Mouse (Mus musculus) limb, embryonic 15.5 days (tissue): ENCODE measurements at regions not wholly inside any gene's neighbourhood (a gene's known extent, or its start where the extent isn't known, plus 50 kb on each side); places are given as distances from the start of the nearest gene placed in this dataset.
"Not testable (repeated sequence)": the region's sequence is repeated elsewhere in the genome, so short reads cannot be mapped to it uniquely, and the experiment has no call there.

Experiments
- ATAC-seq: fragments of 200-750 bp; cut with Nextera tagmentation; 2 replicates; pipeline ENCODE4 v1.8.0; 2017; ENCODE audit warnings: low read depth, moderate TSS enrichment; ENCODE audit not compliant: insufficient number of reproducible peaks, low FRiP score, low TSS enrichment
- H3K27ac ChIP-seq: fragments of 300-500 bp; sonication (generic); 2 replicates; pipeline ENCODE4 v1.5.1; 2015; ENCODE audit warnings: moderate library complexity, mild to moderate bottlenecking, inconsistent platforms
- H3K27me3 ChIP-seq: fragments of 300-500 bp; sonication (generic); 2 replicates; pipeline ENCODE4 v1.6.1; 2015; ENCODE audit warnings: inconsistent platforms
- H3K36me3 ChIP-seq: fragments of 300-500 bp; sonication (generic); 2 replicates; pipeline ENCODE4 v1.6.1; 2015; ENCODE audit warnings: inconsistent platforms
- H3K4me1 ChIP-seq: fragments of 300-500 bp; sonication (generic); 2 replicates; pipeline ENCODE4 v1.6.1; 2015; ENCODE audit warnings: inconsistent platforms
- H3K4me2 ChIP-seq: fragments of 300-500 bp; sonication (generic); 2 replicates; pipeline ENCODE4 v1.6.1; 2015; ENCODE audit warnings: mild to moderate bottlenecking, inconsistent platforms
- H3K4me3 ChIP-seq: fragments of 300-500 bp; sonication (generic); 2 replicates; pipeline ENCODE4 v1.5.1; 2015; ENCODE audit warnings: mild to moderate bottlenecking, inconsistent platforms
- H3K9ac ChIP-seq: fragments of 300-500 bp; sonication (generic); 2 replicates; pipeline ENCODE4 v1.6.1; 2015; ENCODE audit warnings: inconsistent platforms
- H3K9me3 ChIP-seq: fragments of 300-500 bp; sonication (generic); 2 replicates; pipeline ENCODE4 v1.6.1; 2016; ENCODE audit warnings: inconsistent platforms
- WGBS: fragments of 180-500 bp; shearing (Covaris S2); methylation state at CpG from one replicate; pipeline ENCODE4 v1.1.7; 2015; 5-methylcytosine and 5-hydroxymethylcytosine counted together

DNA sequence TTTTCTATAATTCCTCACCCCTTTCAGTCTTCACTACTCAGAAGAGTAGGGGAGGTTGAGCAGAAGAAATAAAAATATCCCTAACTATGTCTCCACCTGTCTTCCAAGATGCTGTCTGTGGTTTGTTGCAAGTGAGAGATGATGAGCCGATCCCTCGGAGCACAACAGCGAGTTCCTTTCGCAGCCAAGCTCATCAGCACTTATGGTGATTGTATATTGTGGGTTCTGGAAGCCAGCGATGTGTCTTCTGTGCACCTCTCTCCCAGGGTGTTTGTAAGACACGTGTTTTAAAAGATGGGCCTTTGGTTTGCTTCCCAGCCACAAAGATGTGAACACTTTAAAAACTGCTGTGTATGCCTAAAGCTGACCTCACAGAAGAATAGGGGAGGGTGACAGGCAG lies 309.0 kb downstream of the Abcc12 start:
- no peak overlapping the region for H3K4me2 ChIP-seq
- H3K4me1 ChIP-seq, result peaks cover 6% of the 10 kb centered on the region
- no peak overlapping the region for H3K4me3 ChIP-seq
- no peak overlapping the region for H3K9ac ChIP-seq
- no peak for ATAC-seq
- no peaks in the 10 kb centered on the region for H3K9me3 ChIP-seq
- no peaks in the 10 kb centered on the region for H3K36me3 ChIP-seq
- no peak overlapping the region for H3K27ac ChIP-seq
- no peaks in the 10 kb centered on the region for H3K27me3 ChIP-seq
- WGBS, result 87% methylated on average over 6 of the region's 6 CpGs

DNA sequence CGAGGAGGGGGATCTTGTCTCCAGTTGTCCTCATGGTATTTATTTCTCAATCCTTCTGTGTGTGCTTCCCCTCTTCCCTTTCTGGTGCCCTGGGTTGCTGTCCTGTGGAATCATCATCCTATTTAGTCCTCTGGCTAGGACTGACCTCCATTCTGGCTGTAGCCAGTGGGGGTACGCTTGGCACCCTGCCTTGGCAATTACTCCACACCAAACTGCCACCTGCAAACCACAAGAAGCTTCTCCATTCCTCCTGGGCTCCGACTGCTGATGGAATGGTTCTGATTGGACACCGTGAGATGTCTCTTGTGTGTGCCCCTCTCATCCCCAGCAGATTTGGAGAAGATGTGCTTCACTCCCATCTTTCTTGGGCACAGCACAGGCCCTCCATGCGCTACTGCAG lies 322.5 kb downstream of the Abcc12 start:
- ATAC-seq, result no peak
- no peaks in the 10 kb centered on the region for H3K36me3 ChIP-seq
- no peak overlapping the region for H3K27ac ChIP-seq
- H3K9ac ChIP-seq, result no peak overlapping the region
- H3K4me3 ChIP-seq, result no peak overlapping the region
- H3K4me1 ChIP-seq, result no peaks in the 10 kb centered on the region
- no peaks in the 10 kb centered on the region for H3K27me3 ChIP-seq
- 88% methylated on average over 5 of the region's 5 CpGs for WGBS
- no peaks in the 10 kb centered on the region for H3K9me3 ChIP-seq
- H3K4me2 ChIP-seq, result no peak overlapping the region

DNA sequence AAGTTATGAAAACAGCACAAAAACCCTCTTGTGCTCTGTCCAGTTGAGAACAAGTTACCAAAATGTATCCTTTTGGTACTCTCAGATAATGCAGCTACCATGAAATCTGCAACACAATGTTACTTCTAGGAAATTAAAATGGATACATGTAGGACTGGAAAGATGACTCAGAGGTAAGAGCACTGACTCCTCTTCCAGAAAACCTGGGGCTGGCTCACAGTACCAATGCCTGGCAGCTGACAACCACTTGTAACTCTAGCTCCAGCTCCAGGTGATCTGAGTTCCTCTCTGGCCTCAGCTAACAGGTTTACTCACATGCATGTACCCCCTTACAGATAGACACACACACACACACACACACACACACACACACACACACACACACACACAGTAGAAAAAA lies 325.1 kb downstream of the Abcc12 start:
- no peaks in the 10 kb centered on the region for H3K4me1 ChIP-seq

DNA sequence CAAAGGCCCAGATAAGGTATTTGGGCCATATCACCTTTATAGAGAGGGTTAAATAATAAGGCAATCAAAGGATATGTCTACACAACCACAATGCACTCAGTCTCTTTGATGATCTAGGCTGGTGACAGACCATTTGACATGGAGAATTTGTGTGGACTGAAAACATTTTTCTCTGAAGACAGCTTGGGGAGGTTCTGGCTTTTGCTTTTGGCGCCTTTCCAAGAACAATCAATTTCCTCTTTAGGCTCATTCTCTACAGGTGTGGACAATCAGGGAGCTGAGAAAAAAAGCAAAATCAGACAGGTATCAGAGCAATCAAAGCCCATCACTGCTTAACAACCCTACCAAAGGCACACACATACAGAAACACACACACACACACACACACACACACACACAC lies 325.8 kb downstream of the Abcc12 start:
- Histone ChIP-seq H3K9me3 (no peaks in the 10 kb centered on the region), H3K9ac (no peak overlapping the region), H3K27me3 (no peaks in the 10 kb centered on the region), H3K27ac (no peak overlapping the region), H3K4me3 (no peak overlapping the region), H3K4me2 (no peak overlapping the region), H3K36me3 (no peaks in the 10 kb centered on the region), H3K4me1 (no peaks in the 10 kb centered on the region)
- 38% methylated on average over 1 of the region's 1 CpGs for WGBS
- no peak for ATAC-seq

More for the DNA sequence above, 325.1 kb downstream of the Abcc12 start:
- no peaks in the 10 kb centered on the region for H3K36me3 ChIP-seq
- H3K27me3 ChIP-seq, result no peaks in the 10 kb centered on the region
- no peak for ATAC-seq
- H3K4me3 ChIP-seq, result no peak overlapping the region
- no peaks in the 10 kb centered on the region for H3K9me3 ChIP-seq
- no peak overlapping the region for H3K9ac ChIP-seq
- H3K4me2 ChIP-seq, result no peak overlapping the region
- no peak overlapping the region for H3K27ac ChIP-seq

DNA sequence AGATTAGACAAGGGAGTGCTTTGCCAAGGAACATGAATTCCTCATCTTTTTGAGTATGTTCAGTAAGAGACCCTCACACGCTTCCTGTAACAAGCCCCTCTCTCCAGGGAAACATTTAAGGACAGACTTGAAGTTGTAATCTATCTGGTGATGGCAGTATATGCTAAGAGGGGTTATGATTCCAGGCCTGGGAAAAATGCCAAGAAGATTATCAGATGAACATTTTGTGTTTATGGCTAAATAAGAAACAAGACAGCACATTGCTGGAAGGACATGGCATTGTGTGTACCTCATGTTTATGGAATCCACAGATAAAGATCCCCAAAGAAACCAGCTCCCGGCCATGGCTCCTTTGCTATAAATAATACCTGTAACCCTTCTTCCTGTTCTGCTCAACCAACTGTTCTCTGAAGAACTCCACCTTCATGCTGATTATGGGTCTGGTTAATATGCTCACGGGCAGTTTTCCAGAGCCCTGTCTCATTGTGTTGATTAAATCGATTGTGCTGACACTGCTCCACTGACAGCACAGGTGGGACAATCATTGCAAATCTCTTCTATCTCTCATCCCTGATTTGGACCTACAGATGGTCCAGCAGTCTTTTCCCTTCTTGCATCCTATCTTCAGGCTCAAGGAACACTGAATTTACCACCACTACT lies 327.7 kb downstream of the Abcc12 start:
- Histone ChIP-seq H3K4me3 (no peak overlapping the region), H3K4me1 (no peaks in the 10 kb centered on the region), H3K9me3 (no peaks in the 10 kb centered on the region), H3K27ac (no peak overlapping the region), H3K36me3 (no peaks in the 10 kb centered on the region), H3K4me2 (no peak overlapping the region), H3K9ac (no peak overlapping the region), H3K27me3 (no peaks in the 10 kb centered on the region)
- 53% methylated on average over 4 of the region's 4 CpGs for WGBS
- no peak for ATAC-seq

DNA sequence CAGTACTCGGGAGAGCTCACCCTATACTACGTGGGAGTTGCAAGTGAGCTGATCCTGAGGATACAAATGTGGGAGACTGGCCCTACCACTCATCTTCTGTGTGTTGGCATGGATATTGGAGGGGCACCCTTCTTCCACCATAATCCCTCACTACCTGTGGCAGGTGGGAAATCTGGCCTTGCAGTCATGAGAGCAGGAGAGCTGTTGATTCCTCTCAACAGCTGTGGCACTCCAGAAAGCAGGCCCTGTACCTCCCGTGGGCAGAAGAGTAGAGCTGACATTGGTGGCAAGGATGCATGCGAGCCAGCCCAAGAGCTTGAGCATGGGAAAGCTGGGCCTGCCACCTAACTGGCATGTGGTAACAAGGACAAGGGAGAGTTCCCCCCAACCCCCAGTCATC lies 345.8 kb downstream of the Abcc12 start:
- Histone ChIP-seq H3K9ac (no peak overlapping the region), H3K4me3 (no peak overlapping the region), H3K4me2 (no peak overlapping the region), H3K4me1 (no peaks in the 10 kb centered on the region), H3K36me3 (no peaks in the 10 kb centered on the region), H3K9me3 (no peaks in the 10 kb centered on the region), H3K27me3 (no peaks in the 10 kb centered on the region), H3K27ac (no peak overlapping the region)
- ATAC-seq, result no peak
- 78% methylated on average over 4 of the region's 4 CpGs for WGBS

DNA sequence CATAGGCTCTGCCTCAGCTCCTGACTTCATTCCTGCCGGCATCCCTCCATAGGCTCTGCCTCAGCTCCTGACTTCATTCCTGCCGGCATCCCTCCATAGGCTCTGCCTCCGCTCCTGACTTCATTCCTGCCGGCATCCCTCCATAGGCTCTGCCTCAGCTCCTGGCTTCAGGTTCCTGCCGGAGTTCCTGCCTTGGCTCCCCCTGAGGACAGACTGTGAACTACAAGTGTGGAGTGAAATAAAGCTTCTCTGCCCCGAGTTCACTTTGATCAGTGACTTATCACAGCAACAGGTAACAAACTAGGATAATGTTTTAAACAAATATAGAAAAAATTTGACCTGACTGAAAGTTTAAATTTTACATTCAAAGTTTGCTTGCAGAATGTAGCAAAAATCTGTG lies 348.5 kb downstream of the Abcc12 start:
- not testable (repeated sequence) for ATAC-seq, H3K27ac ChIP-seq, H3K4me1 ChIP-seq, H3K36me3 ChIP-seq, H3K4me2 ChIP-seq, H3K4me3 ChIP-seq, H3K27me3 ChIP-seq, H3K9ac ChIP-seq, H3K9me3 ChIP-seq
- WGBS, result 78% methylated on average over 6 of the region's 6 CpGs

DNA sequence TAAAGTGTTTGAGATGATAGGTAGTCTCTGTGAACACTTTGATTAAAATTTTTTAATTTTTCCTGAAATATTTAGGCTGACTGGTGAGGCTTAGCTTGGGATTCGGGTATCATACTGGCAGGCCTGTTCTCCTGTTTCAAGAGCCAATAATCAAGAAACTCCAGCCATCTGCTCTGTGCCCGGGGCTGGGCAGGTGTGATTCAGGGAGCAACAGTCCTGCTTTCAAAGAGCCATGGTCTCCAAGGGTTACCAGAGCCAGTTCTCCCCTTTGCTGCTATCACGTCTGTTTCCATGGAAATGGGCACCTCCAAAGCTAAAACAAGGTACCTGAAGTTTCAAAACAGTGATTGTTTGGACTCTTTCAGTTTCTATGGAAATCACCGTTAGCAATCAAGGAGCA lies 355.6 kb downstream of the Abcc12 start:
- Histone ChIP-seq H3K36me3 (no peaks in the 10 kb centered on the region), H3K27me3 (no peaks in the 10 kb centered on the region), H3K4me3 (no peak overlapping the region), H3K4me1 (no peaks in the 10 kb centered on the region), H3K9ac (no peak overlapping the region), H3K4me2 (no peak overlapping the region), H3K27ac (no peak overlapping the region), H3K9me3 (no peaks in the 10 kb centered on the region)
- WGBS, result 48% methylated on average over 4 of the region's 4 CpGs
- no peak for ATAC-seq

DNA sequence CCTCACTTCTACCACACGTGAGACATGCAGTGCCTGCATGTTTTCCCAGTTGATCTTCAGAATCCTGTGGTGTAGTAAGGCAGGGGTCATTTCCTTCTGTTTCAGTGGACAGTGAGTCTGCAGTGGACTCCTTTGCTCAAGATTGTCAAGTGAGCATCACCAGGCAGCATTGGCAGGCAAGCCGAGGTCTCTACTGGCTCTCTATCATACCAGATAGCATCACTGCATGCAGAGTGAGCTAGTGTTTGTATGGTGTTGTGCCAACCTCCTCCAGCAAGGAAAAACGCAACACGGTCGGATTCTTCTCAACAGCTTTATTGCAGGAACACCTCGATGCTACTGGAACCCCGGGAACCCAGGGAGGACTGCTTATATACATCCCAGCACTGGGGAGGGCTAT lies 357.8 kb downstream of the Abcc12 start:
- Histone ChIP-seq H3K4me3 (no peak overlapping the region), H3K9me3 (no peaks in the 10 kb centered on the region), H3K36me3 (no peaks in the 10 kb centered on the region), H3K4me2 (no peak overlapping the region), H3K27ac (no peak overlapping the region), H3K27me3 (no peaks in the 10 kb centered on the region), H3K4me1 (no peaks in the 10 kb centered on the region), H3K9ac (no peak overlapping the region)
- WGBS, result 89% methylated on average over 7 of the region's 7 CpGs
- no peak for ATAC-seq

DNA sequence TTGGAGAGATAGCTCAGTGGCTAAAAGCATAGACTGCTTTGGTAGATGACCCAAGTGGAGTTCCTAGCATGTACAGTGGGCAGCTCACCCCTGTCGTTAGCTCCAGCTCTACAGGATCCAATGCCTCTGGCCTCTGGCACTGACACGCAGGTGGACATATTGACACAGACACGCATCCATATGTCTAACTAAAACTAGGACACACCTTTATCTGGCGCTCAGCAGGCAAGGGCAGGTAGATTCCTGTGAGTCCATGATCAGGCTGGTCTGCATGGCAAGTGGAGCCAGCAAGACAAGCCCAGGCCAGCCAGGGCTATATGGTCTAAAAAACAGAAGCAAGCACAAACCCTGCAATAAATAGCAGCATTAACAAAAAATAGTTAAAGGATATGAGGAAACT lies 358.3 kb downstream of the Abcc12 start:
- no peak overlapping the region for H3K27ac ChIP-seq
- no peaks in the 10 kb centered on the region for H3K9me3 ChIP-seq
- no peaks in the 10 kb centered on the region for H3K4me1 ChIP-seq
- H3K36me3 ChIP-seq, result no peaks in the 10 kb centered on the region
- no peaks in the 10 kb centered on the region for H3K27me3 ChIP-seq
- no peak overlapping the region for H3K9ac ChIP-seq
- WGBS, result 81% methylated on average over 4 of the region's 4 CpGs
- no peak overlapping the region for H3K4me2 ChIP-seq
- no peak overlapping the region for H3K4me3 ChIP-seq
- no peak for ATAC-seq

DNA sequence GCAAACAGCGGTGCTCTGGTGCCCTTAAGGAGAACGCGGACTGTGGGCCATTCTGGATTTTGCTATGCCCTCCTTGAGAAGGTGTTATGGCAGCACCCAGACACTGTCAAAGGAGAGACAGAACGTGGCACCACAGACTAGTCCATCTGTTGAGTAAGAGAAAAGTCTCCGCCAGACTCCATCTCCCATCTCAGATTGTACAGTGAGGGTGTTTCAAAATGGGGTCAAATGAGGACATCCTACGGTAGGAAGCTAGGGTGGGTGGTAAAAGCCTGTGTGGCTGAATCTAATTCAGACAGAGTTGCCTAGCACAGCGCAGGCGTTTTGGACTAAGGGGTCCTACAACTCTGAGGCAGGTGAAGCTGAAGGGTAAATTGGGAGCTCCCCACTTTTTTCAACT lies 366.1 kb downstream of the Abcc12 start:
- Histone ChIP-seq H3K9me3 (no peaks in the 10 kb centered on the region), H3K9ac (no peak overlapping the region), H3K27me3 (no peaks in the 10 kb centered on the region), H3K36me3 (no peaks in the 10 kb centered on the region), H3K4me1 (no peaks in the 10 kb centered on the region), H3K4me3 (no peak overlapping the region), H3K4me2 (no peak overlapping the region), H3K27ac (no peak overlapping the region)
- 92% methylated on average over 8 of the region's 8 CpGs for WGBS
- no peak for ATAC-seq

DNA sequence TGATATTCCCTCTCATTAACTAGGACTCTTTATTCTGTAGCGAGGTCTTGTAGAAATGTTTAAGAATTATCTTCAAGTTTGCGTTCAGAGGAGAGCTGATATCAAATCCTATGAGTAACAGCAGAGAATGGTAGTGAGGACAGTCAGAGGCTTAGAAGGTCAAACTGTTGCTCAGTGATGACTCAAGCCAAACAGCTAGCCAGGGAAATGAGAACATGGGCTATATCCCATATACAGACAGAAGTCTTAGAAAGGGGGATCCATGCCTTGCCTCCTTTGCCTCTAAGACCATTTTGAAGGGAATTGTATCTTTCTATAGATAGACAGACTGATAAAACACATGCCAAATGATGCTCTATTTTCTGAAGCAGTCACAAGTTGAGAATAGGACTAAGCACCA lies 368.0 kb downstream of the Abcc12 start:
- ATAC-seq, result no peak
- WGBS, result 93% methylated on average over 2 of the region's 2 CpGs
- Histone ChIP-seq H3K4me1 (no peaks in the 10 kb centered on the region), H3K9ac (no peak overlapping the region), H3K9me3 (no peaks in the 10 kb centered on the region), H3K27ac (no peak overlapping the region), H3K36me3 (no peaks in the 10 kb centered on the region), H3K27me3 (no peaks in the 10 kb centered on the region), H3K4me3 (no peak overlapping the region), H3K4me2 (no peak overlapping the region)

DNA sequence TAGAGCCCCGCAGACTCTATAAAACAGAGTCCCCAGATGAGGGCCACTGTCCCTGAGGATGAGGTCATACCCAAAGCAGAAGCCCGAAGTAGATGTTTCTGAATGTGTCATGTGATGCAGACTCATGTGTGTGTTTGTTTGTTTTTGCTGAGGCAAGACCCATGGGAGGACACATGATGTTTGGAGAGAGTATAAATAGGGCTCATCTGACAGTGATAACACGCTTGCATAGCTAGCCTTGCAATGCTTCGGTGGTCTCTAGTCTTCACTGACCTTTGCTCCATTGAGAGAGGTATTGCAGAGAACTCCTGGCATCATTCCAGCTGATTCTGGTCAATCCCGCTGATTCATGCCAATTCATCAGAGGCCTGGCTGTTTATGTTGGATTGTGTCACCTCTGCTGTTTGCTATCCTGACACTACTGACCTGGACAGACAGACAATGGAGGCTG lies 368.1 kb downstream of the Phkb start:
- Histone ChIP-seq H3K36me3 (no peaks in the 10 kb centered on the region), H3K27ac (no peak overlapping the region), H3K4me1 (no peaks in the 10 kb centered on the region), H3K9me3 (no peaks in the 10 kb centered on the region), H3K4me2 (no peak overlapping the region), H3K27me3 (no peaks in the 10 kb centered on the region), H3K4me3 (no peak overlapping the region), H3K9ac (no peak overlapping the region)
- ATAC-seq, result no peak
- WGBS, result 76% methylated on average over 5 of the region's 5 CpGs
